22 mouse cellular contexts compared by ENCODE assay signal in genomic region chr13:99748128-99748527, GRCm38 (mm10).
DNase-seq lines count a peak whose midpoint lies in the region; ATAC-seq and TF ChIP-seq lines count a peak whose summit lies in the region.
"Had no signal": no experiment of that assay in that cellular context is flagged by ENCODE, and none has a peak within 500 bp of the region (broad histone marks: within the 10 kb centered on the region; RNA-seq: fewer than 3 reads in every experiment).

No protein-coding gene starts in this region.

- intact Hi-C loops in heart, postnatal 36 days (cut with DNase I), result no loop called here
- intact Hi-C loops in gastrocnemius, adult 2 months (cut with DNase I), result no loop called here

- H3K9ac ChIP-seq in liver, postnatal 0 days (replicated peaks), result no peak overlapping the region
- no peak overlapping the region for H3K9ac ChIP-seq in midbrain, embryonic 16.5 days (ENCODE audit: low read depth, low read length)
- H3K9ac ChIP-seq: forebrain, postnatal 0 days; heart, embryonic 15.5 days; hindbrain, embryonic 13.5 days; neural tube, embryonic 12.5 days had no signal

- no peaks in the 10 kb centered on the region for H3K9me3 ChIP-seq in liver, postnatal 0 days (ENCODE audit: low read length)
- no peaks in the 10 kb centered on the region for H3K9me3 ChIP-seq in midbrain, embryonic 16.5 days (replicated peaks; ENCODE audit: control insufficient read depth, low read length, poor library complexity, severe bottlenecking)
- H3K9me3 ChIP-seq: embryonic facial prominence, embryonic 10.5 days; heart, embryonic 15.5 days; hindbrain, embryonic 13.5 days; megakaryocyte, embryonic 14.5 days; neural tube, embryonic 12.5 days had no signal

- peak; percentile 94 for DNase-seq in heart, adult 11 months
- DNase-seq in heart, postnatal 36 days, result no peak
- DNase-seq in heart, postnatal 4 days, result peak; percentile 13
- DNase-seq in liver, postnatal 0 days, result peak; percentile 31
- DNase-seq in gastrocnemius, adult 2 months, result no peak
- no peak for DNase-seq in gastrocnemius, postnatal 10 days
- DNase-seq: adrenal gland, adult 2 months; cerebellum, adult 18-20 months; cerebellum, postnatal 36 days; forebrain, postnatal 0 days; gastrocnemius, postnatal 14 days; left cerebral cortex, postnatal 4 days had no signal

- WGBS in liver, postnatal 0 days (ENCODE audit: insufficient replicate concordance), result 62% methylated on average over 9 of the region's 9 CpGs
- WGBS in midbrain, embryonic 16.5 days, result 90% methylated on average over 9 of the region's 9 CpGs

- TF ChIP-seq CTCF in liver, postnatal 0 days (IDR thresholded peaks at IDR 0.05; ENCODE audit: low read depth), result no peak
- no peak for TF ChIP-seq CTCF in gastrocnemius, adult 2 months (IDR thresholded peaks at IDR 0.05)

- TF ChIP-seq EP300 in liver, postnatal 0 days (IDR thresholded peaks at IDR 0.05; ENCODE audit: low read depth), result 0 out of 2 replicates have a peak, but pooled peaks have one; percentile 21

- H3K36me3 ChIP-seq in liver, postnatal 0 days (replicated peaks; ENCODE audit: insufficient read depth, low read length), result no peaks in the 10 kb centered on the region
- no peaks in the 10 kb centered on the region for H3K36me3 ChIP-seq in midbrain, embryonic 16.5 days (ENCODE audit: control insufficient read depth, insufficient read depth, low read length)
- H3K36me3 ChIP-seq: embryonic facial prominence, embryonic 10.5 days; heart, embryonic 15.5 days; hindbrain, embryonic 13.5 days; neural tube, embryonic 12.5 days had no signal

- H3K4me3 ChIP-seq in liver, postnatal 0 days (ENCODE audit: low read depth, low read length), result no peak overlapping the region
- no peak overlapping the region for H3K4me3 ChIP-seq in gastrocnemius, adult 2 months
- no peak overlapping the region for H3K4me3 ChIP-seq in midbrain, embryonic 16.5 days (ENCODE audit: low read depth, low read length)
- H3K4me3 ChIP-seq: embryonic facial prominence, embryonic 10.5 days; erythroblast, embryonic 14.5 days; heart, embryonic 15.5 days; hindbrain, embryonic 13.5 days; megakaryocyte, embryonic 14.5 days; neural tube, embryonic 12.5 days had no signal

- peaks cover 16% of the 10 kb centered on the region for H3K4me1 ChIP-seq in liver, postnatal 0 days (ENCODE audit: insufficient read depth)
- H3K4me1 ChIP-seq in midbrain, embryonic 16.5 days (ENCODE audit: control insufficient read depth, insufficient read depth, low read length), result peaks cover 8% of the 10 kb centered on the region
- H3K4me1 ChIP-seq: megakaryocyte, embryonic 14.5 days had no signal

- H3K4me2 ChIP-seq in liver, postnatal 0 days (ENCODE audit: low read depth, low read length), result no peak overlapping the region
- no peak overlapping the region for H3K4me2 ChIP-seq in midbrain, embryonic 16.5 days (ENCODE audit: low read length)
- H3K4me2 ChIP-seq: heart, embryonic 15.5 days; hindbrain, embryonic 13.5 days; neural tube, embryonic 12.5 days had no signal

- peak; percentile 80 for ATAC-seq in erythroid progenitor cell, adult 5-6 weeks (replicated peaks; ENCODE audit: low FRiP score, poor library complexity, severe bottlenecking)
- ATAC-seq in liver, postnatal 0 days, result peak; percentile 70
- no peak for ATAC-seq in midbrain, embryonic 16.5 days
- ATAC-seq: intestine, embryonic 16.5 days had no signal

- H3K27me3 ChIP-seq in liver, postnatal 0 days (ENCODE audit: insufficient read depth, low read length), result no peaks in the 10 kb centered on the region
- no peaks in the 10 kb centered on the region for H3K27me3 ChIP-seq in midbrain, embryonic 16.5 days (ENCODE audit: control insufficient read depth, insufficient read depth, low read depth, low read length)
- H3K27me3 ChIP-seq: CH12.LX; heart, embryonic 15.5 days; hindbrain, embryonic 13.5 days; megakaryocyte, embryonic 14.5 days; neural tube, embryonic 12.5 days had no signal

- no peak overlapping the region for H3K27ac ChIP-seq in liver, postnatal 0 days (ENCODE audit: low read depth)
- H3K27ac ChIP-seq in gastrocnemius, adult 2 months, result no peak overlapping the region
- no peak overlapping the region for H3K27ac ChIP-seq in midbrain, embryonic 16.5 days (ENCODE audit: low read length)
- H3K27ac ChIP-seq: embryonic facial prominence, embryonic 10.5 days; heart, embryonic 15.5 days; hindbrain, embryonic 13.5 days; neural tube, embryonic 12.5 days had no signal

Comparison
In these comparisons a context has a peak if more than half of its experiments do, and no peak if none do; other contexts are left out.
1. DNase-seq: peak in heart, adult 11 months (single experiment), heart, postnatal 4 days (single experiment) and liver, postnatal 0 days (single experiment); none in heart, postnatal 36 days (0 of 2), gastrocnemius, adult 2 months (single experiment) and gastrocnemius, postnatal 10 days (single experiment).